Mouse (Mus musculus) cerebellum, postnatal 10 days (tissue): ENCODE measurements around the gene Rnase11.

Experiments used
- DNase-seq, 2 experiments: peaks; one replicate each; pipeline ENCODE4 v3.0.0; 2021; ENCODE audit warnings: mixed read lengths in 2 of 2

The Rnase11 gene

GRCm38 (mm10) chr14:51007914-51008713 is 41.8 kb downstream of the Rnase11 start:
- DNase-seq: peak; percentile 20 to 25

- DNase-seq: no peak
Measured at GRCm38 (mm10) chr14:51007152-51007801, 42.7 kb downstream of the Rnase11 start, which contains the start of gene Rnase10. Rnase10 (plus strand) TSS chr14:51007751.
